Mouse (Mus musculus) limb, embryonic 11.5 days (tissue): ENCODE measurements around the gene Bbox1. TPM values are rescaled to one million over a fixed set of nuclear protein-coding genes. Genes with fewer than 3 reads are reported as not detected.

Experiments
- ATAC-seq: fragments of 200-750 bp; cut with Nextera tagmentation; 2 replicates; pipeline ENCODE4 v1.8.0; 2017; ENCODE audit warnings: low read depth; ENCODE audit not compliant: insufficient number of reproducible peaks, low FRiP score, low TSS enrichment
- DNase-seq: peaks from one replicate; pipeline ENCODE4 v3.0.0-alpha.2; 2015; ENCODE audit warnings: low spot score
- H3K27ac ChIP-seq: fragments of 300-500 bp; sonication (generic); replicated peaks from 2 replicates; pipeline ENCODE4 v1.5.1; 2014; ENCODE audit warnings: low read depth, mild to moderate bottlenecking, low read length
- H3K27me3 ChIP-seq: fragments of 300-500 bp; sonication (generic); 2 replicates; pipeline ENCODE4 v1.6.1; 2014; ENCODE audit warnings: mild to moderate bottlenecking, low read length, mixed read lengths; ENCODE audit not compliant: control insufficient read depth, insufficient read depth
- H3K36me3 ChIP-seq: fragments of 300-500 bp; sonication (generic); 2 replicates; pipeline ENCODE4 v1.6.1; 2014; ENCODE audit warnings: mild to moderate bottlenecking, low read length, moderate library complexity, mixed read lengths; ENCODE audit not compliant: control insufficient read depth, insufficient read depth
- H3K4me1 ChIP-seq: fragments of 300-500 bp; sonication (generic); 2 replicates; pipeline ENCODE4 v1.6.1; 2014; ENCODE audit warnings: low read length, mixed read lengths; ENCODE audit not compliant: control insufficient read depth, insufficient read depth
- H3K4me2 ChIP-seq: fragments of 300-500 bp; sonication (generic); 2 replicates; pipeline ENCODE4 v1.6.1; 2014; ENCODE audit warnings: low read depth, mild to moderate bottlenecking, moderate library complexity; ENCODE audit not compliant: severe bottlenecking
- H3K4me3 ChIP-seq: fragments of 300-500 bp; sonication (generic); 2 replicates; pipeline ENCODE4 v1.5.1; 2014; ENCODE audit warnings: low read depth, low read length
- H3K9ac ChIP-seq: fragments of 300-500 bp; sonication (generic); 2 replicates; pipeline ENCODE4 v1.6.1; 2014; ENCODE audit warnings: mild to moderate bottlenecking, low read length
- H3K9me3 ChIP-seq: fragments of 300-500 bp; sonication (generic); 2 replicates; pipeline ENCODE4 v1.6.1; 2016; ENCODE audit warnings: low read length; ENCODE audit not compliant: control insufficient read depth
- WGBS: fragments of 180-500 bp; shearing (Covaris S2); extraction: QIAGEN DNeasy Blood & Tissue Kit; methylation state at CpG from one replicate; pipeline ENCODE4 v1.1.7; 2014; 5-methylcytosine and 5-hydroxymethylcytosine counted together
- polyA plus RNA-seq: library from polyadenylated mRNA; unstranded; fragments of >200 nt; fragmentation: Nextera tagmentation; extraction: Ambion mirVana; gene quantifications from 2 replicates; pipeline ENCODE4 v1.2.1, GENCODE M21; 2014

Gene Bbox1
- polyA plus RNA-seq, 1 experiment from 2014 or later = 0.19 TPM

DNA sequence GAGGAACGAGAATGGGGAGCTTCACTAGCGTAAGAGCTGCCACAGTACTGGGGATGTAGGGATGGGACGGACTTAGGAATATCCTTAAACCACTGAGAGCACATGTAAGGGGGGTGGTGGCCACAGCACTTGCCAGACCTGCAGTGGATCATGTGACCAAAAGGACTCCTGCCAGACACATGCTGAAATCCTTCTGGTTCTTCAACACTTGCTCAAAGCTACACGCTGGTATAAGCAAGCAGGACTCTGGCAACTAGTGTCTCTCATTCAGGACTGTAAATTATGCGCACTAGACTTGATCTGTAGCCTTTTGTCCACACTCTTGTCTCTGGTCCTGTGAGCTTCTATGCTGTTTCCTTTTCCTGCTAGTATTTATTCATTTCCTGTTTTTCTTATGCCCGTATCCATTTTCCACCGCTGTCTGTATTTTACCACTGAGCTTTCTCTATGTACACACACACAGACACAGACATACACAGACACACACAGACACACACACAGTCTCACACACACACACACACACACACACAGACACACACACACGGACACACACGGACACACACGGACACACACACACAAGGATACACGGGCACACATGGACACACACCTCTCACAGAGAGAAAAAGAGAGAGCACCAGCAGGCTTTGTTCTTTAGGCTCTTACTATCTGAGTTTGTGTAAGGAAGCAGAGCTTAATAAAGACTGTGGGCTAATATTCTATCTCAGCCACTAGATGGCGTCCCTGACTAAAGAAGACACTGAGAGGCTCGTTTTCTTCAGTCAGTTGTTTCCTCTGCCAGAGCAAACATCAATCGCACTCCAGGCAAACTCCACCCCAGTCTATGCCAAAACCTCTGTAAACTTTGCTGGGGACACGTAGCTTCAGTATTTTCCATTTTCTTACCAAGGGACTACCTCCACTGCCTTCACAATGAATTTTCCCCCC, 84.9 kb downstream of the Bbox1 start:
- ATAC-seq = peak; percentile 64
- peak; percentile 62 for DNase-seq
- Histone ChIP-seq H3K27ac (no peak overlapping the region), H3K36me3 (no peaks in the 10 kb centered on the region), H3K4me3 (no peak overlapping the region), H3K9ac (no peak overlapping the region), H3K27me3 (no peaks in the 10 kb centered on the region), H3K9me3 (no peaks in the 10 kb centered on the region), H3K4me2 (no peak overlapping the region), H3K4me1 (peaks cover 3% of the 10 kb centered on the region; the same call in 1 of the 2 replicates)
- WGBS = 41% methylated on average over 15 of the region's 15 CpGs

DNA sequence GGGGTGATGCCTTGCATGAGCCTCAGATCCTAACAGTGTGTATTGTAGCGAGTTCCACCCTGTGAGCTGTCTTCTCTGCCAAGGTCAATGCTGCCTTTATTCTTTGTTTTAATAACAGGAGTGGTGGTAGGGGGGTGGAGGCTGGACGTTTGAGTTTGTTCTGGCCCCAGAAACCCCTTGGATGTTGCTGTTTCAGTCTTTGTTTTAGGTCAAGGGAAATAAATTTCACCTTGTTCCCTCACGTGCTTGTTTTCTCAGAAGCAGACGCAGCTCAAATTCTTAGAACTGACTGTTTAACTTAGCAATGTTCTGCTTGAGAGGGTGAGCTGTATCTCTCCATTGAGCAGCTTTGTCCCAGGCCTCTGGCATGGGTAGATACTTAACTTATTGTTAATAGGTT, 87.9 kb downstream of the Bbox1 start:
- Histone ChIP-seq H3K9me3 (no peaks in the 10 kb centered on the region), H3K4me2 (no peak overlapping the region), H3K36me3 (no peaks in the 10 kb centered on the region), H3K27ac (no peak overlapping the region), H3K4me1 (peaks cover 3% of the 10 kb centered on the region; the same call in 1 of the 2 replicates), H3K27me3 (no peaks in the 10 kb centered on the region), H3K9ac (no peak overlapping the region), H3K4me3 (no peak overlapping the region)
- DNase-seq = no peak
- ATAC-seq = no peak
- WGBS = 63% methylated on average over 4 of the region's 4 CpGs

DNA sequence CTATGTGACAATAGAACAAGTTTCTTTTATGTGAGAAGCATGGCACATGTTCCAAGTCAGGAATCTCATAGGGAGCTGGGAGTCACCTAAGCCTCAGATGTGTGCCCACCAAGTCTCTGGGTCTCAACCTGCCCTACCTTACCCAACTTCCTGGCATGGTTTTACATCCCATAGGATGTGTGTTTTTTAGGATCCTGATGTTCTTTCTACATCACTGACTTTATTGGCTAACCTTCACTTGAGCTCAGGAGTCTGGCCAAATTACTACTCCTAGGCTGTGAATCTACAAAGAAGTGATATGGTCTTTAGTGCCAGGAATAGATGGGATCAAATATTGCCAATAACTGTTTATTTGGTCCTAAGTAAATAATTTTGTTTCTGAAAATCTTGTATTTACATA, 88.4 kb downstream of the Bbox1 start:
- no peaks in the 10 kb centered on the region for H3K9me3 ChIP-seq
- no peak overlapping the region for H3K9ac ChIP-seq
- H3K27me3 ChIP-seq = no peaks in the 10 kb centered on the region
- peaks cover 3% of the 10 kb centered on the region; the same call in 1 of the 2 replicates for H3K4me1 ChIP-seq
- no peak overlapping the region for H3K4me2 ChIP-seq
- H3K4me3 ChIP-seq = no peak overlapping the region
- H3K27ac ChIP-seq = no peak overlapping the region
- H3K36me3 ChIP-seq = no peaks in the 10 kb centered on the region
- DNase-seq = no peak
- ATAC-seq = no peak

DNA sequence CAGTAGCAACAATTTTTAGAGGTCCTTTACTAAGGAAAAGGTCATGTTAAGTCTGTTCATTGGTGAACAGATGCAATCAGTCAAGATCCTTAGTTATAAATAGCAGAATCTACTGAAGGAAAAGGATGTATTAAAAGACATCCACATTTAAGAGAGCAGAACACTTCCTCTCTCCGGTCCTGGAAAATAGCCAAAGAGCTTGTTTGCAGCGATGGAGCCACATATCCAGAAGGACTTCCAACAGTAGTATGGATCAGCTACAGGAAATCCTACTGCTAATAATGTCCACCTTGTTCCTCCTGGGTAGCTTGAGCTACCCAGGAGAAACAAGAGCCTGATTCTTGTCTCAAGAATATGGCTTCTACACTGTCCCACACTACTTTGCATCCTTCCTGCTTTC, 91.6 kb downstream of the Bbox1 start:
- Histone ChIP-seq H3K27me3 (no peaks in the 10 kb centered on the region), H3K27ac (no peak overlapping the region), H3K4me2 (no peak overlapping the region), H3K36me3 (no peaks in the 10 kb centered on the region), H3K9ac (no peak overlapping the region), H3K4me1 (no peaks in the 10 kb centered on the region), H3K9me3 (no peaks in the 10 kb centered on the region), H3K4me3 (no peak overlapping the region)
- no peak for ATAC-seq
- no peak for DNase-seq
- WGBS = 89% methylated on average over 2 of the region's 2 CpGs

DNA sequence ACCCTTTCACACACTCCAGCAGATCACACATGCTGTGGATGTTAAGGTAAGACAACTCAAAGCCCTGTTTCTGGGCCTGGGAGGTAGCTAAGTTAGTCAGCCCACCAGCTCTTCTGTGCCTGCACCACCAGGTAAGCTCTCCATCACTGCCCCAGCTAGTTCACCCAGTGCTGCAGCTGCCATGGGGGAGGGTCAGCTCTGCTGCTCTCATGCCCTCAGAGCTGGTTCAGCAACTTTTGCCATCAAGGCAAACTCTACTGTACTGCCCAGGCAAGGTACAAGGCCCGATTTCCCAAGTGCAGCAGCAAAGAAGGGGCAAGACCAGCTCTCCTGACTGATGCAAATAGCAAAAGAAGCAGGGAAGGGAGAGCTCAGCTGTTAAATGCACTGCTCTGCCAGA, 93.9 kb downstream of the Bbox1 start:
- WGBS = 89% methylated on average over 1 of the region's 1 CpGs
- no peak for ATAC-seq

DNA sequence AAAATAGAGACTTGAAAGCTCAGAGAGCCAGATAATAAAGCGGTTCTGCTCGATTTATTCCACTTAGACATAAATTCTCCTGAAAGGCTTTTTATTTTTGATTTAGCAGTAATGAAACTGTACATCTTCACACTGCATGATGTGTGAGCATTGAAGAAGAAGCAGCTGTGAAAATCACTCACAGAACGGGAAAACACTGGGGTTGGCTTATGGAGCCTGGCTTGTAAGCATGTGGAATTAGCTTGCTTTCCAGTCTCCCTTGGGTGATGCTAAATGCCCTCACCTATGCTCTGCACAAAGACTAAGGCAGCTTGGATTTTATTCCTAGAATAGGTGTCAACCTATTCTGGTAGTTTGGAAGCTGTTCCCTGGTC, 98.7 kb downstream of the Bbox1 start:
- Histone ChIP-seq H3K27me3 (no peaks in the 10 kb centered on the region), H3K9me3 (no peaks in the 10 kb centered on the region), H3K36me3 (no peaks in the 10 kb centered on the region), H3K4me2 (no peak overlapping the region), H3K4me1 (no peaks in the 10 kb centered on the region), H3K4me3 (no peak overlapping the region), H3K27ac (no peak overlapping the region), H3K9ac (no peak overlapping the region)
- ATAC-seq (no peak), DNase-seq (no peak)
- 79% methylated on average over 3 of the region's 3 CpGs for WGBS

More for the DNA sequence above, 93.9 kb downstream of the Bbox1 start:
- no peak for DNase-seq
- no peak overlapping the region for H3K27ac ChIP-seq
- no peaks in the 10 kb centered on the region for H3K36me3 ChIP-seq
- no peaks in the 10 kb centered on the region for H3K9me3 ChIP-seq
- H3K4me2 ChIP-seq = no peak overlapping the region
- no peaks in the 10 kb centered on the region for H3K4me1 ChIP-seq
- no peak overlapping the region for H3K9ac ChIP-seq
- H3K4me3 ChIP-seq = no peak overlapping the region
- no peaks in the 10 kb centered on the region for H3K27me3 ChIP-seq

DNA sequence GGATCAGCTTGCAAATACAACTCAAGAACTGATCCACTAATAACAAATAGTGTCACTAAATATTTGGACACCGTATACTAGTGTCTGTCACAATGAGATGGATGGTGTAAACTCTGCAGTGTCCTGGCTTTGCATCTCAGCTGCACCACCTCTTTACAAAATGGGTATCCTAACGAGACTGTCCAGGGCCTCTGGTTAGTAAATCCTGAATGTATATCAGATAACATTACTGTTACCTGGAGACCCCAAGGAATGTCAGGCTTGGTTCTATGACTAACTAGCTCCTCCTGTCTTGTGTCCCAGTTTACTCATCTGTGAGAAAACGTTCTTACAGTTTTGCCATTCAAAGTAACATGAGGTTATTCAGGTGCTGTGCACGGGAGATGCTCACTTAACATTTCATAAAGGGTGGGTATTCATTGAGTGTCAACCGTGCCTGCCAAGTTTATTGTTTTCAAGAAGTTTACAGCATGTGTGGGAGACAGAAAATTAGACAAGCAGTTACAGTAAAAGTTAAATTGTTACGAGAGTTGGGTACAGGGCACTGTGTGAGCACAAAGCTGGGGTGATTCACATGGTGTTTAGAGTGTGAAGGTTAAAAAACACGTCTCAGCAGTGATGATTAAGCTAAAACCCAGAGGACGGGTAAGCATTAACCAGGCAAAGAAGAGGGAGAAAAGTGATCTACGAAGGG, 99.2 kb downstream of the Bbox1 start:
- Histone ChIP-seq H3K27ac (no peak overlapping the region), H3K9ac (no peak overlapping the region), H3K4me3 (no peak overlapping the region), H3K4me2 (no peak overlapping the region), H3K9me3 (no peaks in the 10 kb centered on the region), H3K4me1 (no peaks in the 10 kb centered on the region), H3K27me3 (no peaks in the 10 kb centered on the region), H3K36me3 (no peaks in the 10 kb centered on the region)
- whole genome bisulfite sequencing = 70% methylated on average over 9 of the region's 9 CpGs
- ATAC-seq = no peak
- DNase-seq = no peak

DNA sequence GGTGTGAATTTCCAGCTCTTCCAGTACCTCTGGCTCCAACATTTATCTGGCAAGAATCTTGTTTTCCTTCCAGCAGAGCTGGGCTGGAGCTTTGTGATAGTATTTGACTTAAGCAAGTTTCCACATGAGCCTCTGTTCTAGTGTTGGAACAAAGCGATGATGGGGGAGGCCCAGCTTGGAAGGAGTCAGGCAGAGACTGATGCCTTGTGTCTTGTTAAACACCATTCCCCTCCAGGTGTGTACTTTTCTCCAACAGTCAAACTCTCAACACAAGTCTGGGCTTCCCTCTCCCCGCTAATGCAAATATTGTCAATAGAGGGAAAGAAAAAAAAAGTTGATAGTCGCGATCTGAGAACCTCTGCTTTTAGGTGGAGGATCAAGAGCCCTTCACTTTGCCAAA, 100.1 kb downstream of the Bbox1 start:
- Histone ChIP-seq H3K4me1 (no peaks in the 10 kb centered on the region), H3K9me3 (no peaks in the 10 kb centered on the region), H3K36me3 (no peaks in the 10 kb centered on the region), H3K9ac (no peak overlapping the region), H3K27me3 (no peaks in the 10 kb centered on the region), H3K27ac (no peak overlapping the region), H3K4me3 (no peak overlapping the region), H3K4me2 (no peak overlapping the region)
- 88% methylated on average over 4 of the region's 4 CpGs for WGBS
- DNase-seq (no peak), ATAC-seq (no peak)
